In the genomic region with DNA sequence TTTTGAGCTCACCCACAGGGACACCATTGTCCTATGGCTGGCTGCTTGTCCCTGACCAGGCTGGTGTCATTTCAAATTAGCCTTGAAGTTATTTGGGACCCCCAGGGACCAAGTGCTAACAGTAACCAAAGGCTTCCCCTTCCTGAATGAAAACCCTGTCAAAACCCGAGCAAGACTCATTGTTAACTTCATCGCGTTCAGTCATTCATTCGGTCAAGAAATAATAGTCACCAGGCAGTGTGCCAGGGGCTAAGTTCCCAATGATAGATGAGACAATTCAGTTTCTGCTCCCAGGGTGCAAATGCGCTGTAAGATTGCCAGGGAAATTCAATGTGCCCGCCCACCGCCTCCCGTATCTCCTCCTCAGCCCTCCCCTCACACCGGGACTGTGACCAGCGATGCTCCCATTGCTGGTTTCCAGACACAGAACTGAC, we compare ENCODE assay signal across 10 mouse cellular contexts. TPM values are rescaled to one million over a fixed set of nuclear protein-coding genes. Genes with fewer than 3 reads are reported as not detected.
DNase-seq lines count a peak whose midpoint lies in the region; ATAC-seq lines count a peak whose summit lies in the region.
"Had no signal": no experiment of that assay in that cellular context is flagged by ENCODE, and none has a peak within 500 bp of the region (broad histone marks: within the 10 kb centered on the region; RNA-seq: fewer than 3 reads in every experiment).

No protein-coding gene starts in this region.

- H3K36me3 ChIP-seq in forebrain, embryonic 11.5 days (ENCODE audit: control insufficient read depth, insufficient read depth, low read length) = no peaks in the 10 kb centered on the region
- H3K36me3 ChIP-seq in hindbrain, embryonic 12.5 days = no peaks in the 10 kb centered on the region
- H3K36me3 ChIP-seq in intestine, embryonic 16.5 days (ENCODE audit: control insufficient read depth, insufficient read depth, low read length) = no peaks in the 10 kb centered on the region

- H3K9ac ChIP-seq in forebrain, embryonic 11.5 days (ENCODE audit: low read length) = no peak overlapping the region
- H3K9ac ChIP-seq in hindbrain, embryonic 12.5 days = no peak overlapping the region
- no peak overlapping the region for H3K9ac ChIP-seq in intestine, embryonic 16.5 days (ENCODE audit: low read depth, low read length)
- H3K9ac ChIP-seq: liver, embryonic 14.5 days had no signal

- peak; percentile 22 to 31 for DNase-seq in lung, adult 18-20 months
- no peak for DNase-seq in lung, postnatal 25 days (ENCODE audit: low spot score)
- DNase-seq in forebrain, embryonic 11.5 days (ENCODE audit: low spot score) = peak; percentile 71
- peak; percentile 71 for DNase-seq in lung, postnatal 14 days
- DNase-seq in left cerebral cortex, postnatal 25 days (ENCODE audit: low spot score in 2 of 2) = no peak
- no peak for DNase-seq in cerebellum, adult 9-11 months

- peaks cover 35% of the 10 kb centered on the region for H3K4me1 ChIP-seq in forebrain, embryonic 11.5 days (replicated peaks; ENCODE audit: control insufficient read depth, insufficient read depth, low read length)
- H3K4me1 ChIP-seq in hindbrain, embryonic 12.5 days = peaks cover 61% of the 10 kb centered on the region
- H3K4me1 ChIP-seq in intestine, embryonic 16.5 days (ENCODE audit: control insufficient read depth, insufficient read depth, low read length) = peaks cover 18% of the 10 kb centered on the region

- H3K4me3 ChIP-seq in forebrain, embryonic 11.5 days (ENCODE audit: low read depth, low read length) = no peak overlapping the region
- no peak overlapping the region for H3K4me3 ChIP-seq in hindbrain, embryonic 12.5 days
- no peak overlapping the region for H3K4me3 ChIP-seq in intestine, embryonic 16.5 days (ENCODE audit: low read length)
- H3K4me3 ChIP-seq: erythroblast, embryonic 14.5 days had no signal

- peak; percentile 43 for ATAC-seq in forebrain, embryonic 11.5 days (replicated peaks; ENCODE audit: low FRiP score)
- peak; percentile 85 for ATAC-seq in hindbrain, embryonic 12.5 days (ENCODE audit: low FRiP score)
- ATAC-seq in intestine, embryonic 16.5 days = no peak

- H3K27me3 ChIP-seq in forebrain, embryonic 11.5 days (ENCODE audit: control insufficient read depth, insufficient read depth, low read length) = peaks cover 62% of the 10 kb centered on the region
- H3K27me3 ChIP-seq in hindbrain, embryonic 12.5 days = peaks cover 73% of the 10 kb centered on the region
- no peaks in the 10 kb centered on the region; the same call in 1 of the 2 replicates for H3K27me3 ChIP-seq in intestine, embryonic 16.5 days (replicated peaks; ENCODE audit: control insufficient read depth, insufficient read depth, low read length)

- H3K4me2 ChIP-seq in forebrain, embryonic 11.5 days (ENCODE audit: low read depth, low read length, severe bottlenecking) = no peak overlapping the region
- H3K4me2 ChIP-seq in hindbrain, embryonic 12.5 days (replicated peaks) = peak overlapping the region; percentile 24
- H3K4me2 ChIP-seq in intestine, embryonic 16.5 days (ENCODE audit: low read depth, low read length) = no peak overlapping the region

- intact Hi-C loops in left cerebral cortex, postnatal 25 days (cut with DNase I) = no loop called here

- no peak overlapping the region for H3K27ac ChIP-seq in forebrain, embryonic 11.5 days (ENCODE audit: low read depth, low read length)
- H3K27ac ChIP-seq in hindbrain, embryonic 12.5 days = no peak overlapping the region
- H3K27ac ChIP-seq in intestine, embryonic 16.5 days (ENCODE audit: low read length) = no peak overlapping the region
- H3K27ac ChIP-seq: liver, embryonic 14.5 days had no signal

- no peaks in the 10 kb centered on the region for H3K9me3 ChIP-seq in forebrain, embryonic 11.5 days (ENCODE audit: control insufficient read depth, low read length)
- H3K9me3 ChIP-seq in hindbrain, embryonic 12.5 days (replicated peaks) = no peaks in the 10 kb centered on the region
- no peaks in the 10 kb centered on the region for H3K9me3 ChIP-seq in intestine, embryonic 16.5 days (ENCODE audit: control insufficient read depth, low read length)

- WGBS in forebrain, embryonic 11.5 days = 5% methylated on average over 10 of the region's 10 CpGs
- 7% methylated on average over 10 of the region's 10 CpGs for WGBS in hindbrain, embryonic 12.5 days
- 58% methylated on average over 10 of the region's 10 CpGs for WGBS in intestine, embryonic 16.5 days

RNA-seq across cellular contexts. Expression of gene Abca4, which starts 2.0 kb away (rescaled TPM):
- 1.5 and 1.8 TPM in 2 replicates for polyA plus RNA-seq in forebrain, embryonic 11.5 days (2014; fragmentation: Nextera tagmentation; extraction: Ambion mirVana)
- 2.6 and 2.7 TPM in 2 replicates for polyA plus RNA-seq in hindbrain, embryonic 12.5 days (2016; fragmentation: Nextera tagmentation; extraction: Ambion mirVana)
- 0.70 and 0.83 TPM in 2 replicates for polyA plus RNA-seq in intestine, embryonic 16.5 days (2015; fragmentation: Nextera tagmentation; extraction: Ambion mirVana)
- total RNA-seq in left cerebral cortex, postnatal 25 days (2021) = 1 to 10 TPM; 2.8 to 3.4 TPM

Comparison
In these comparisons a context has a peak if more than half of its experiments do, and no peak if none do; other contexts are left out.
1. DNase-seq: peak in lung, adult 18-20 months (2 of 2), forebrain, embryonic 11.5 days (single experiment) and lung, postnatal 14 days (single experiment); none in lung, postnatal 25 days (single experiment), left cerebral cortex, postnatal 25 days (0 of 2) and cerebellum, adult 9-11 months (single experiment).